Mouse (Mus musculus) E14TG2a.4 (cell line): ENCODE results near the gene Tmem106c.

Source experiments
- CTCF ChIP-seq: conservative IDR thresholded peaks from 2 replicates; pipeline ENCODE4 v1.5.1; 2014; ENCODE audit warnings: low read length
- NANOG ChIP-seq: IDR thresholded peaks from 2 replicates; pipeline ENCODE4 v1.6.1; 2014; ENCODE audit warnings: borderline replicate concordance, low read length, mixed read lengths
- POU5F1 ChIP-seq: IDR thresholded peaks from 2 replicates; pipeline ENCODE4 v1.6.1; 2014; ENCODE audit warnings: low read length, borderline replicate concordance

DNA sequence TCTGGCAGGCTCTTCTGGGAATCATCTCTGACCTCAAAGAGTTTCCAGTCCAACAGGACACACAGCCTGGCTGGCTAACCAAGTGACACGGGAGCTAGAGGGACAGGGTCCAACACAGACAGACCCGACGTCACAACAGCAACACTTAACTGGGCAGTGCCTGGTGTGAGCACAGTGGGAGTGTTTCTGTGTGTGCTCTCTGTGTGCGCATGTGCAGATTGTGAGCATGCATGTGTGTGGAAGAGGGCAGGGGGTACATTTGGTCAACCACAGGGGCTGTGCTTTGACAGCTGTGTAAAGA is 11.2 kb upstream of the Tmem106c start:
- TF ChIP-seq CTCF (no peak), NANOG (no peak), POU5F1 (no peak)
